Mouse (Mus musculus): ENCODE measurements around the gene Art1.
A peak's percentile ranks its signal among the peaks of the same experiment; 100 is the strongest.

DNA sequence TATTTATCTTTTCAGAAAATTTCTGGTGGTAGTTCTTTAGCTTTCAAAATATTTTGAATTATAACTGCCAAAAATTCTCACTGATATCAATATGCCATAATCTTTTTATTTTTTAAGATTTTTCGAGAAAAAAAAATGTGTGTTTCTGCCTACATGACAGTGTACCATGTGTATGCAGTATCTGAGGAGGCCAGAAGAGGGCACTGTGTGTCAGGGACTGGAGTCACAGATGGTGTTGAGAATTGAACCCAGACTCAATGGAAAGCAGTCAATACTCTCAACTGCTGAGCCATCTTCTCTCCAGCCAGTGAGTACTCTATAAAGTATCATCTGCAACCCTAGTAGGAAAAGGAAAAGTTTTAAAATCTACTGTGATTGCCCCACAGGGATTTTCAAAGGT is 35.9 kb downstream of the Art1 start:
- TF ChIP-seq EP300 (IDR thresholded peaks at IDR 0.05) (no peak), CTCF (IDR thresholded peaks at IDR 0.05) (peak; percentile 67)
